Mouse (Mus musculus) lung, postnatal 36 days (tissue): ENCODE data around the gene Tnfrsf4.

Experiments
- DNase-seq: peaks from one replicate; pipeline ENCODE4 v3.0.0; 2022; ENCODE audit warnings: mixed read lengths

The Tnfrsf4 gene

GRCm38 (mm10) chr4:156013637-156014036, at the start of gene Tnfrsf4:
Gene Tnfrsf4, plus strand, starts transcription at chr4:156013843.
- peak; percentile 19 for DNase-seq

- DNase-seq: no peak
These were observed 49.2 kb upstream of the Tnfrsf4 start for GRCm38 (mm10) chr4:155964396-155964795.

- DNase-seq: no peak
These were observed 44.5 kb upstream of the Tnfrsf4 start for GRCm38 (mm10) chr4:155969043-155969653.

- DNase-seq: no peak
These were observed 43.4 kb upstream of the Tnfrsf4 start for GRCm38 (mm10) chr4:155970286-155970685.

- DNase-seq: no peak
These were observed 41.0 kb upstream of the Tnfrsf4 start for GRCm38 (mm10) chr4:155972651-155973050.

- DNase-seq: no peak
These were observed 40.4 kb upstream of the Tnfrsf4 start for GRCm38 (mm10) chr4:155973239-155973638.

- no peak for DNase-seq
These were observed 32.1 kb upstream of the Tnfrsf4 start for GRCm38 (mm10) chr4:155981436-155982082.

- no peak for DNase-seq
These were observed 29.9 kb upstream of the Tnfrsf4 start for GRCm38 (mm10) chr4:155983788-155984187.

GRCm38 (mm10) chr4:155991211-155991907, 22.3 kb upstream of the Tnfrsf4 start:
- DNase-seq: peak; percentile 30

- no peak for DNase-seq
These were observed 21.8 kb upstream of the Tnfrsf4 start for GRCm38 (mm10) chr4:155991908-155992230.

- peak; percentile 84 for DNase-seq
These were observed 21.3 kb upstream of the Tnfrsf4 start, which contains the start of the genes B3galt6 and Sdf4 for GRCm38 (mm10) chr4:155992241-155992905. Gene B3galt6, minus strand, starts transcription at chr4:155992649. Gene Sdf4, plus strand, starts transcription at chr4:155992872.

- DNase-seq: peak; percentile 98
These were observed 20.6 kb upstream of the Tnfrsf4 start for GRCm38 (mm10) chr4:155992906-155993547.

- DNase-seq: no peak
These were observed 20.0 kb upstream of the Tnfrsf4 start for GRCm38 (mm10) chr4:155993606-155994005.

- no peak for DNase-seq
These were observed 9.5 kb upstream of the Tnfrsf4 start for GRCm38 (mm10) chr4:156004109-156004508.

GRCm38 (mm10) chr4:156008369-156008768, 5.3 kb upstream of the Tnfrsf4 start:
- DNase-seq: no peak

- DNase-seq: no peak
These were observed 793 bp downstream of the Tnfrsf4 start for GRCm38 (mm10) chr4:156014436-156014835.

- DNase-seq: no peak
These were observed 6.1 kb downstream of the Tnfrsf4 start for GRCm38 (mm10) chr4:156019771-156020170.

- DNase-seq: no peak
These were observed 7.7 kb downstream of the Tnfrsf4 start for GRCm38 (mm10) chr4:156021381-156021780.

GRCm38 (mm10) chr4:156021942-156022419, 8.3 kb downstream of the Tnfrsf4 start:
- peak; percentile 15 for DNase-seq

GRCm38 (mm10) chr4:156023520-156023919, 9.9 kb downstream of the Tnfrsf4 start:
- no peak for DNase-seq

GRCm38 (mm10) chr4:156024184-156024583, 10.5 kb downstream of the Tnfrsf4 start:
- DNase-seq: no peak

GRCm38 (mm10) chr4:156026013-156026412, 12.4 kb downstream of the Tnfrsf4 start, which contains the start of gene Tnfrsf18:
Gene Tnfrsf18, plus strand, starts transcription at chr4:156026164.
- peak; percentile 67 for DNase-seq

GRCm38 (mm10) chr4:156028580-156028979, 14.9 kb downstream of the Tnfrsf4 start:
- no peak for DNase-seq
